Mouse (Mus musculus) embryonic facial prominence, embryonic 11.5 days (tissue): Measurements from ENCODE around the gene Timp2. TPM values are rescaled to one million over a fixed set of nuclear protein-coding genes. Genes with fewer than 3 reads are reported as not detected.
A peak's percentile ranks its signal among the peaks of the same experiment; 100 is the strongest.

ENCODE experiments used
- ATAC-seq: fragments of 200-750 bp; cut with Nextera tagmentation; replicated peaks from 2 replicates; pipeline ENCODE4 v1.8.0; 2017; ENCODE audit warnings: low read depth; ENCODE audit not compliant: insufficient number of reproducible peaks, low FRiP score, low TSS enrichment
- DNase-seq: peaks from one replicate; pipeline ENCODE4 v3.0.0-alpha.2; 2015; ENCODE audit warnings: low spot score
- H3K27ac ChIP-seq: fragments of 300-500 bp; sonication (generic); replicated peaks from 2 replicates; pipeline ENCODE4 v1.5.1; 2014; ENCODE audit warnings: mild to moderate bottlenecking, low read depth, low read length, control low read depth
- H3K27me3 ChIP-seq: fragments of 300-500 bp; sonication (generic); 2 replicates; pipeline ENCODE4 v1.6.1; 2014; ENCODE audit warnings: mild to moderate bottlenecking, low read length, moderate library complexity, mixed read lengths; ENCODE audit not compliant: control insufficient read depth, insufficient read depth
- H3K36me3 ChIP-seq: fragments of 300-500 bp; sonication (generic); replicated peaks from 2 replicates; pipeline ENCODE4 v1.6.1; 2014; ENCODE audit warnings: low read depth, mild to moderate bottlenecking, low read length, moderate library complexity, mixed read lengths; ENCODE audit not compliant: control insufficient read depth, insufficient read depth
- H3K4me1 ChIP-seq: fragments of 300-500 bp; sonication (generic); 2 replicates; pipeline ENCODE4 v1.6.1; 2014; ENCODE audit warnings: low read length, mixed read lengths; ENCODE audit not compliant: control insufficient read depth, insufficient read depth
- H3K4me2 ChIP-seq: fragments of 300-500 bp; sonication (generic); 2 replicates; pipeline ENCODE4 v1.6.1; 2014; ENCODE audit warnings: low read depth, mild to moderate bottlenecking, control low read depth, low read length, moderate library complexity
- H3K4me3 ChIP-seq: fragments of 300-500 bp; sonication (generic); 2 replicates; pipeline ENCODE4 v1.5.1; 2014; ENCODE audit warnings: low read depth, low read length, control low read depth
- H3K9ac ChIP-seq: fragments of 300-500 bp; sonication (generic); replicated peaks from 2 replicates; pipeline ENCODE4 v1.6.1; 2014; ENCODE audit warnings: mild to moderate bottlenecking, control low read depth, low read length
- H3K9me3 ChIP-seq: fragments of 300-500 bp; sonication (generic); replicated peaks from 2 replicates; pipeline ENCODE4 v1.6.1; 2016; ENCODE audit warnings: mild to moderate bottlenecking, low read length, inconsistent platforms, mixed read lengths; ENCODE audit not compliant: control insufficient read depth
- WGBS: fragments of 180-500 bp; shearing (Covaris S2); extraction: QIAGEN DNeasy Blood & Tissue Kit; methylation state at CpG from one replicate; pipeline ENCODE4 v1.1.7; 2014; 5-methylcytosine and 5-hydroxymethylcytosine counted together
- polyA plus RNA-seq: library from polyadenylated mRNA; unstranded; fragments of >200 nt; fragmentation: Nextera tagmentation; extraction: Ambion mirVana; gene quantifications from 2 replicates; pipeline ENCODE4 v1.2.1, GENCODE M21; 2014

Timp2 gene
- polyA plus RNA-seq, 1 experiment from 2014 or later: 73.2 TPM

GRCm38 (mm10) chr11:118298810-118299209 is 56.7 kb downstream of the Timp2 start:
- H3K4me1 ChIP-seq: no peaks in the 10 kb centered on the region
- ATAC-seq: no peak
- 72% methylated on average over 2 of the region's 2 CpGs for WGBS
- no peaks in the 10 kb centered on the region for H3K9me3 ChIP-seq
- no peak for DNase-seq
- no peak overlapping the region for H3K9ac ChIP-seq
- no peak overlapping the region for H3K4me2 ChIP-seq
- no peak overlapping the region for H3K4me3 ChIP-seq
- no peak overlapping the region for H3K27ac ChIP-seq
- no peaks in the 10 kb centered on the region; the same call in 1 of the 2 replicates for H3K36me3 ChIP-seq
- H3K27me3 ChIP-seq: no peaks in the 10 kb centered on the region

GRCm38 (mm10) chr11:118297967-118298366 is 57.6 kb downstream of the Timp2 start:
- Histone ChIP-seq H3K9me3 (no peaks in the 10 kb centered on the region), H3K4me1 (no peaks in the 10 kb centered on the region), H3K27me3 (no peaks in the 10 kb centered on the region), H3K27ac (no peak overlapping the region), H3K9ac (no peak overlapping the region), H3K4me3 (no peak overlapping the region), H3K36me3 (no peaks in the 10 kb centered on the region; the same call in 1 of the 2 replicates), H3K4me2 (no peak overlapping the region)
- DNase-seq (no peak), ATAC-seq (0 out of 2 replicates have a peak, but pooled peaks have one; percentile 5)
- 81% methylated on average over 3 of the region's 3 CpGs for WGBS

- 69% methylated on average over 2 of the region's 2 CpGs for WGBS
- Histone ChIP-seq H3K36me3 (no peaks in the 10 kb centered on the region), H3K9me3 (no peaks in the 10 kb centered on the region), H3K9ac (no peak overlapping the region), H3K27ac (no peak overlapping the region), H3K4me3 (no peak overlapping the region), H3K27me3 (no peaks in the 10 kb centered on the region), H3K4me2 (no peak overlapping the region), H3K4me1 (no peaks in the 10 kb centered on the region)
- DNase-seq (no peak), ATAC-seq (no peak)
Observed at GRCm38 (mm10) chr11:118295026-118295425, 60.5 kb downstream of the Timp2 start.

- DNase-seq (no peak), ATAC-seq (no peak)
- Histone ChIP-seq H3K36me3 (no peaks in the 10 kb centered on the region), H3K27ac (no peak overlapping the region), H3K9ac (no peak overlapping the region), H3K4me2 (no peak overlapping the region), H3K27me3 (no peaks in the 10 kb centered on the region), H3K9me3 (no peaks in the 10 kb centered on the region), H3K4me3 (no peak overlapping the region), H3K4me1 (no peaks in the 10 kb centered on the region; the same call in 1 of the 2 replicates)
- 59% methylated on average over 6 of the region's 6 CpGs for WGBS
Observed at GRCm38 (mm10) chr11:118292671-118293070, 62.9 kb downstream of the Timp2 start.

- Histone ChIP-seq H3K9me3 (no peaks in the 10 kb centered on the region), H3K36me3 (no peaks in the 10 kb centered on the region; the same call in 1 of the 2 replicates), H3K27ac (peak within 1 kb of the TSS; percentile 52; the same call in 1 of the 2 replicates), H3K4me2 (peak within 1 kb of the TSS; percentile 83), H3K27me3 (no peaks in the 10 kb centered on the region), H3K4me1 (no peaks in the 10 kb centered on the region; the same call in 1 of the 2 replicates), H3K9ac (peak within 1 kb of the TSS; percentile 88), H3K4me3 (peak within 1 kb of the TSS; percentile 92)
- under 1% methylated on average over 68 of the region's 68 CpGs for WGBS
- ATAC-seq (peak; percentile 98), DNase-seq (peak; percentile 100)
Observed at GRCm38 (mm10) chr11:118289999-118290889, 65.3 kb downstream of the Timp2 start, which contains the start of gene Usp36. Gene Usp36, minus strand, starts transcription at chr11:118290244.

- Histone ChIP-seq H3K9me3 (no peaks in the 10 kb centered on the region), H3K9ac (peak overlapping the region; percentile 88), H3K27ac (no peak overlapping the region), H3K36me3 (peaks cover 2% of the 10 kb centered on the region), H3K4me3 (peak overlapping the region; percentile 92), H3K27me3 (no peaks in the 10 kb centered on the region), H3K4me1 (no peaks in the 10 kb centered on the region; the same call in 1 of the 2 replicates), H3K4me2 (peak overlapping the region; percentile 83)
- DNase-seq (peak; percentile 6), ATAC-seq (peak; percentile 10; the same call in 1 of the 2 replicates)
- WGBS: under 1% methylated on average over 22 of the region's 22 CpGs
Observed at GRCm38 (mm10) chr11:118289562-118289961, 66.0 kb downstream of the Timp2 start.

GRCm38 (mm10) chr11:118289037-118289511 is 66.5 kb downstream of the Timp2 start:
- Histone ChIP-seq H3K27me3 (no peaks in the 10 kb centered on the region), H3K9ac (peak overlapping the region; percentile 88), H3K4me2 (peak overlapping the region; percentile 83), H3K9me3 (no peaks in the 10 kb centered on the region), H3K4me1 (no peaks in the 10 kb centered on the region; the same call in 1 of the 2 replicates), H3K4me3 (peak overlapping the region; percentile 92), H3K36me3 (peaks cover 4% of the 10 kb centered on the region), H3K27ac (no peak overlapping the region)
- peak; percentile 40 for DNase-seq
- WGBS: under 1% methylated on average over 16 of the region's 16 CpGs
- ATAC-seq: no peak

GRCm38 (mm10) chr11:118287573-118287972 is 68.0 kb downstream of the Timp2 start:
- no peaks in the 10 kb centered on the region for H3K27me3 ChIP-seq
- H3K27ac ChIP-seq: no peak overlapping the region
- 93% methylated on average over 9 of the region's 9 CpGs for WGBS
- no peaks in the 10 kb centered on the region; the same call in 1 of the 2 replicates for H3K4me1 ChIP-seq
- H3K9me3 ChIP-seq: no peaks in the 10 kb centered on the region
- H3K36me3 ChIP-seq: peaks cover 4% of the 10 kb centered on the region
- DNase-seq: no peak
- H3K4me3 ChIP-seq: no peak overlapping the region
- no peak overlapping the region for H3K4me2 ChIP-seq
- H3K9ac ChIP-seq: no peak overlapping the region
- no peak for ATAC-seq
